Mouse (Mus musculus): ENCODE data around the gene Eif4ebp2. TPM values are rescaled to one million over a fixed set of nuclear protein-coding genes. Genes with fewer than 3 reads are reported as not detected.

The Eif4ebp2 gene
- total RNA-seq (2021) = 10 to 100 TPM; 49.2 to 53.4 TPM
- long read RNA-seq, experiment 1, full-length matches to known transcripts = 4 of 24 reads
- long read RNA-seq, experiment 1, partial matches to known transcripts = 0 of 24 reads
- long read RNA-seq, experiment 1, other reads (novel, unspliced or antisense) = 20 of 24 reads
- long read RNA-seq, experiment 2, full-length matches to known transcripts = 3 of 26 reads
- long read RNA-seq, experiment 2, partial matches to known transcripts = 0 of 26 reads
- long read RNA-seq, experiment 2, other reads (novel, unspliced or antisense) = 23 of 26 reads

GRCm38 (mm10) chr10:61452645-61453044 lies at the start of gene Eif4ebp2:
TSS of gene Eif4ebp2 (minus strand) at chr10:61452661.
- DNase-seq (ENCODE audit: low spot score in 2 of 2) = peak; percentile 98 to 100

GRCm38 (mm10) chr10:61500756-61501155 lies 48.3 kb upstream of the Eif4ebp2 start:
- no peak for DNase-seq (ENCODE audit: low spot score in 2 of 2)

- DNase-seq (ENCODE audit: low spot score in 2 of 2) = no peak
These were observed 47.3 kb upstream of the Eif4ebp2 start for GRCm38 (mm10) chr10:61499505-61500466.

GRCm38 (mm10) chr10:61496231-61496630 lies 43.8 kb upstream of the Eif4ebp2 start:
- DNase-seq (ENCODE audit: low spot score in 2 of 2) = no peak

- no peak for DNase-seq (ENCODE audit: low spot score in 2 of 2)
These were observed 43.0 kb upstream of the Eif4ebp2 start for GRCm38 (mm10) chr10:61495461-61495860.

- peak; percentile 83 for DNase-seq (ENCODE audit: low spot score in 2 of 2)
These were observed 39.6 kb upstream of the Eif4ebp2 start for GRCm38 (mm10) chr10:61492040-61492439.

- DNase-seq (ENCODE audit: low spot score in 2 of 2) = no peak
These were observed 39.1 kb upstream of the Eif4ebp2 start for GRCm38 (mm10) chr10:61491573-61491972.

GRCm38 (mm10) chr10:61488522-61489110 lies 36.2 kb upstream of the Eif4ebp2 start:
- no peak for DNase-seq (ENCODE audit: low spot score in 2 of 2)

- no peak for DNase-seq (ENCODE audit: low spot score in 2 of 2)
These were observed 34.3 kb upstream of the Eif4ebp2 start for GRCm38 (mm10) chr10:61486551-61487339.

- no peak for DNase-seq (ENCODE audit: low spot score in 2 of 2)
These were observed 32.3 kb upstream of the Eif4ebp2 start for GRCm38 (mm10) chr10:61484801-61485200.

- DNase-seq (ENCODE audit: low spot score in 2 of 2) = no peak
These were observed 30.3 kb upstream of the Eif4ebp2 start for GRCm38 (mm10) chr10:61482771-61483170.

- DNase-seq (ENCODE audit: low spot score in 2 of 2) = no peak
These were observed 28.0 kb upstream of the Eif4ebp2 start for GRCm38 (mm10) chr10:61480488-61480887.

- no peak for DNase-seq (ENCODE audit: low spot score in 2 of 2)
These were observed 27.5 kb upstream of the Eif4ebp2 start for GRCm38 (mm10) chr10:61479927-61480326.

GRCm38 (mm10) chr10:61479461-61479860 lies 27.0 kb upstream of the Eif4ebp2 start:
- no peak for DNase-seq (ENCODE audit: low spot score in 2 of 2)

- no peak for DNase-seq (ENCODE audit: low spot score in 2 of 2)
These were observed 24.1 kb upstream of the Eif4ebp2 start for GRCm38 (mm10) chr10:61476440-61477165.

GRCm38 (mm10) chr10:61475594-61476439 lies 23.4 kb upstream of the Eif4ebp2 start, which contains the start of gene Lrrc20:
TSS of gene Lrrc20 (plus strand) at chr10:61475801.
- DNase-seq (ENCODE audit: low spot score in 2 of 2) = peak; percentile 88 to 97

- no peak for DNase-seq (ENCODE audit: low spot score in 2 of 2)
These were observed 21.9 kb upstream of the Eif4ebp2 start for GRCm38 (mm10) chr10:61474344-61474743.

GRCm38 (mm10) chr10:61473640-61474039 lies 21.2 kb upstream of the Eif4ebp2 start:
- DNase-seq (ENCODE audit: low spot score in 2 of 2) = no peak

GRCm38 (mm10) chr10:61468900-61469299 lies 16.4 kb upstream of the Eif4ebp2 start:
- DNase-seq (ENCODE audit: low spot score in 2 of 2) = no peak

All from left cerebral cortex, adult 18-20 months (tissue).